ENCODE assay signal across 9 mouse cellular contexts in genomic region chr14:60737202-60737611, GRCm38 (mm10). TPM values are rescaled to one million over a fixed set of nuclear protein-coding genes. Genes with fewer than 3 reads are reported as not detected.
A peak's percentile ranks its signal among the peaks of the same experiment; 100 is the strongest.
DNase-seq lines count a peak whose midpoint lies in the region; ATAC-seq and TF ChIP-seq lines count a peak whose summit lies in the region.
"Had no signal": no experiment of that assay in that cellular context is flagged by ENCODE, and none has a peak within 500 bp of the region (broad histone marks: within the 10 kb centered on the region; RNA-seq: fewer than 3 reads in every experiment).

No protein-coding gene starts in this region.

- H3K4me2 ChIP-seq in limb, embryonic 14.5 days (replicated peaks; ENCODE audit: low read depth, low read length, severe bottlenecking), result peak overlapping the region; percentile 25; the same call in 1 of the 2 replicates
- peak overlapping the region; percentile 36; the same call in 1 of the 2 replicates for H3K4me2 ChIP-seq in stomach, postnatal 0 days (replicated peaks; ENCODE audit: low read depth)

- no peaks in the 10 kb centered on the region for H3K9me3 ChIP-seq in limb, embryonic 14.5 days (ENCODE audit: control insufficient read depth, low read length)
- H3K9me3 ChIP-seq in stomach, postnatal 0 days (ENCODE audit: control insufficient read depth, low read length), result no peaks in the 10 kb centered on the region

- H3K27ac ChIP-seq in gastrocnemius, adult 2 months, result peak overlapping the region; percentile 75
- peak overlapping the region; percentile 95 for H3K27ac ChIP-seq in thymus, adult 2 months (ENCODE audit: control insufficient read depth, insufficient read depth, low read length)
- peak overlapping the region; percentile 87 for H3K27ac ChIP-seq in limb, embryonic 14.5 days (replicated peaks; ENCODE audit: low read depth, low read length)
- peak overlapping the region; percentile 81 for H3K27ac ChIP-seq in stomach, postnatal 0 days (replicated peaks)

- no peak for DNase-seq in gastrocnemius, adult 2 months
- no peak for DNase-seq in gastrocnemius, adult 18-20 months (ENCODE audit: low spot score)
- DNase-seq in thymus, adult 2 months, result no peak
- no peak for DNase-seq in thymus, adult 18-20 months
- DNase-seq in limb, embryonic 14.5 days (ENCODE audit: low spot score), result no peak
- DNase-seq in stomach, postnatal 0 days (ENCODE audit: low spot score), result no peak
- DNase-seq in right cerebral cortex, postnatal 36 days (ENCODE audit: low spot score in 2 of 2), result no peak
- DNase-seq in embryo, embryonic 11 days, result no peak
- DNase-seq: cerebellum, adult 9-11 months had no signal

- no peak for TF ChIP-seq POLR2A in thymus, adult 2 months (IDR thresholded peaks at IDR 0.05; ENCODE audit: control insufficient read depth, extremely low read depth, insufficient read depth, low read length, poor library complexity)
- no peak for TF ChIP-seq POLR2A in limb, embryonic 14.5 days (IDR thresholded peaks at IDR 0.05; ENCODE audit: borderline replicate concordance, extremely low read depth, insufficient read depth, insufficient read length)

- H3K9ac ChIP-seq in limb, embryonic 14.5 days (ENCODE audit: low read depth, low read length, severe bottlenecking), result no peak overlapping the region
- H3K9ac ChIP-seq in stomach, postnatal 0 days (ENCODE audit: low read length), result no peak overlapping the region

- intact Hi-C loops in gastrocnemius, adult 2 months (cut with DNase I), result no loop called here

- no peaks in the 10 kb centered on the region for H3K36me3 ChIP-seq in thymus, adult 2 months (ENCODE audit: control insufficient read depth, insufficient read depth, low read length)
- no peaks in the 10 kb centered on the region for H3K36me3 ChIP-seq in limb, embryonic 14.5 days (ENCODE audit: control insufficient read depth, insufficient read depth, low read length)
- H3K36me3 ChIP-seq in stomach, postnatal 0 days (ENCODE audit: control insufficient read depth, insufficient read depth, low read length), result no peaks in the 10 kb centered on the region

- no peak for ATAC-seq in limb, embryonic 14.5 days (ENCODE audit: low FRiP score, low read depth)
- no peak for ATAC-seq in stomach, postnatal 0 days (ENCODE audit: low FRiP score, low TSS enrichment)

- no peak for TF ChIP-seq CTCF in gastrocnemius, adult 2 months (IDR thresholded peaks at IDR 0.05)
- no peak for TF ChIP-seq CTCF in thymus, adult 2 months (IDR thresholded peaks at IDR 0.05; ENCODE audit: borderline replicate concordance, control insufficient read depth, extremely low read depth, insufficient read depth, low read length, poor library complexity)
- no peak for TF ChIP-seq CTCF in stomach, postnatal 0 days (IDR thresholded peaks at IDR 0.05; ENCODE audit: low read depth)

- no peaks in the 10 kb centered on the region for H3K27me3 ChIP-seq in thymus, adult 2 months (ENCODE audit: control insufficient read depth, insufficient read depth, low read length)
- no peaks in the 10 kb centered on the region for H3K27me3 ChIP-seq in limb, embryonic 14.5 days (ENCODE audit: control insufficient read depth, insufficient read depth, low read length)
- H3K27me3 ChIP-seq in stomach, postnatal 0 days (ENCODE audit: control insufficient read depth, insufficient read depth, low read length), result no peaks in the 10 kb centered on the region

- TF ChIP-seq EP300 in stomach, postnatal 0 days (optimal IDR thresholded peaks at IDR 0.05), result no peak

- no peak overlapping the region for H3K4me3 ChIP-seq in gastrocnemius, adult 2 months
- H3K4me3 ChIP-seq in thymus, adult 2 months (ENCODE audit: control insufficient read depth, insufficient read depth, low read length), result no peak overlapping the region
- no peak overlapping the region for H3K4me3 ChIP-seq in limb, embryonic 14.5 days (replicated peaks; ENCODE audit: low read length)
- H3K4me3 ChIP-seq in stomach, postnatal 0 days (ENCODE audit: low read depth, low read length), result no peak overlapping the region

- peaks cover 73% of the 10 kb centered on the region for H3K4me1 ChIP-seq in thymus, adult 2 months (replicated peaks; ENCODE audit: control insufficient read depth, insufficient read depth, low read length)
- H3K4me1 ChIP-seq in limb, embryonic 14.5 days (ENCODE audit: control insufficient read depth, insufficient read depth, low read length), result peaks cover 48% of the 10 kb centered on the region
- peaks cover 7% of the 10 kb centered on the region for H3K4me1 ChIP-seq in stomach, postnatal 0 days (replicated peaks; ENCODE audit: control insufficient read depth, insufficient read depth)

- 11% methylated on average over 7 of the region's 7 CpGs for WGBS in thymus, adult 2 months
- 36% methylated on average over 7 of the region's 7 CpGs for WGBS in limb, embryonic 14.5 days
- 26% methylated on average over 7 of the region's 7 CpGs for WGBS in stomach, postnatal 0 days

RNA-seq across cellular contexts. Expression of gene C1qtnf9, which starts 30.7 kb away (rescaled TPM):
- 10 to 100 TPM; 18.0 to 20.4 TPM for total RNA-seq in gastrocnemius, adult 2 months (2021)
- 10 to 100 TPM; 15.1 to 15.7 TPM for total RNA-seq in gastrocnemius, adult 18-20 months (2021)
- polyA plus RNA-seq in thymus, adult 2 months (2012; rRNA removed), result 2.7 and 4.1 TPM in 2 replicates
- 1.2 and 2.1 TPM in 2 replicates for polyA plus RNA-seq in limb, embryonic 14.5 days (2012; rRNA removed)
- polyA plus RNA-seq in limb, embryonic 14.5 days (2014; fragmentation: Nextera tagmentation; extraction: Ambion mirVana), result 0.44 and 0.78 TPM in 2 replicates
- 3.0 and 3.1 TPM in 2 replicates for polyA plus RNA-seq in stomach, postnatal 0 days (2015; fragmentation: Nextera tagmentation; extraction: Ambion mirVana)

RNA-seq across cellular contexts. Expression of gene Mipep, which starts 47.2 kb away (rescaled TPM):
- 10 to 100 TPM; 32.7 to 38.3 TPM for total RNA-seq in gastrocnemius, adult 2 months (2021)
- total RNA-seq in gastrocnemius, adult 18-20 months (2021), result 10 to 100 TPM; 35.0 to 36.0 TPM
- polyA plus RNA-seq in thymus, adult 2 months (2012; rRNA removed), result 10.3 and 13.7 TPM in 2 replicates
- polyA plus RNA-seq in limb, embryonic 14.5 days (2012; rRNA removed), result 12.5 and 13.1 TPM in 2 replicates
- 21.4 and 22.9 TPM in 2 replicates for polyA plus RNA-seq in limb, embryonic 14.5 days (2014; fragmentation: Nextera tagmentation; extraction: Ambion mirVana)
- 9.8 and 9.9 TPM in 2 replicates for polyA plus RNA-seq in stomach, postnatal 0 days (2015; fragmentation: Nextera tagmentation; extraction: Ambion mirVana)
